Mouse (Mus musculus) right cerebral cortex, adult 2 months (tissue): ENCODE results near the gene Ctdsp2.

Experiments
- DNase-seq, 2 experiments: peaks; one replicate each; pipeline ENCODE4 v3.0.0; 2021 to 2022; ENCODE audit warnings: low spot score in 2 of 2

The Ctdsp2 gene

GRCm38 (mm10) chr10:126978277-126978994 is at the start of gene Ctdsp2:
Gene Ctdsp2 (plus strand): TSS chr10:126978717.
- DNase-seq = peak; percentile 99 to 100

- peak in 1 of 2 experiments; percentile 64 for DNase-seq
Observed at GRCm38 (mm10) chr10:126928819-126929206, 49.7 kb upstream of the Ctdsp2 start.

GRCm38 (mm10) chr10:126929543-126929942 is 49.0 kb upstream of the Ctdsp2 start:
- DNase-seq = no peak

GRCm38 (mm10) chr10:126930270-126931121 is 48.0 kb upstream of the Ctdsp2 start:
- DNase-seq = no peak

- no peak for DNase-seq
Observed at GRCm38 (mm10) chr10:126931123-126931759, 47.3 kb upstream of the Ctdsp2 start.

GRCm38 (mm10) chr10:126931760-126932139 is 46.8 kb upstream of the Ctdsp2 start:
- DNase-seq = no peak

GRCm38 (mm10) chr10:126934561-126934960 is 44.0 kb upstream of the Ctdsp2 start:
- no peak for DNase-seq

DNA sequence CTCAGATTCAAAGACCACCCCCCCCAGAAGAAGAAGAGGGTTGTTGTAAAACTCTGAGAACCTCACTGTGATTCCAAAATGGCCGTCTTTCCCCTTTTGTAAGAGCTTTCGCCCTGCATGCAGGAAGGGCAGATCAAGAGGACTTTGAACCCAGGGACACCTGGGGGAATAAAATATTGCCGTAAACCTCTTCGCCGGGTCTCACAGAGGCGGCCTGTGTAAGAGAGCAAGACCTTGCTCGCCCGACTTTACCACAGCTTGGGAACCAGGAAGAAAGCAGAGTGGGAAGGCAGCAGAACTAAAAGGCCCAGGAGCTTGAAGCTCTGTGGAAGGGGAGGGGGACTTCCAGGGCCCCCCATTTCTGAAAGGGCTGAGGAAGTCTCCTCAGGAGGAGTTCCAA is 43.4 kb upstream of the Ctdsp2 start:
- no peak for DNase-seq

DNA sequence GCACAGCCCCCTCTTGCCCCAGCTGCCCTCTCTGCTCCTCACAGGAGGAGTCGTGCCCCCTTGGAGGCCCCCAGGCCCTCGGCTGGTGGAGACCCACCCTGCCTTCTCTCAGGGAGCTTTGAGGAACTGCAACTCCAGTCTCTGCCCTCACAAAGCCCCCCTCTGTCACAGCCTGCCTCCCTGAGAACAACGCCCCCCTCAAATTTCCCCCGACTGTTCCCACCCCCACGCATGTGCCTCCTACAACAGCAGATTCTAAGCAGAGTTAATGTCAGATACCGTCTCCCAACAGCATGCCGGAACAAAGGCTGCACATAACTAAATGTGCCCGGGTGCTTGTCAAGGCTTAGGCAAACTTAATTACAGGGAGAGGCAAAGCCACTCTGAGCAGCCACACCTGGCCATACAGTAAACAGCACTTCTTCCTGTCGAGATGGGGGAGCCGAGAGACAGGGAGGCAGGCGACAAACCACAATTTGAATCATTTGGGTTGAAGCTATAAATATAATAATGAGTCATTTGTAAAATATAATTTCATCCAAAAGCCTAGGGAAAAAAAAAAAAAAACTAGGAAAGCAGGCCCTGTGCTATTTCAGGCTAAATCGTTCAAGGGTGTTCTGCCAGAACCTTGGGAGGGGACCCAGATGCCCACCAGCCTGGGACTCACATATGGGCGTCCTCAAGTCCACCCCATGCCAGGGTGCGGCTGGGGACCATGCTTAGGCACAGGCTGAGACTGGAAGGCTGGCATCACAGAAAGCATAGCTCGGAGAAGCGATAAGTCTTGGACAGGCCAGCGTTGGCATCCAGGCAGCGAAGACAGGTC is 42.7 kb upstream of the Ctdsp2 start:
- DNase-seq = peak; percentile 65 to 71

DNA sequence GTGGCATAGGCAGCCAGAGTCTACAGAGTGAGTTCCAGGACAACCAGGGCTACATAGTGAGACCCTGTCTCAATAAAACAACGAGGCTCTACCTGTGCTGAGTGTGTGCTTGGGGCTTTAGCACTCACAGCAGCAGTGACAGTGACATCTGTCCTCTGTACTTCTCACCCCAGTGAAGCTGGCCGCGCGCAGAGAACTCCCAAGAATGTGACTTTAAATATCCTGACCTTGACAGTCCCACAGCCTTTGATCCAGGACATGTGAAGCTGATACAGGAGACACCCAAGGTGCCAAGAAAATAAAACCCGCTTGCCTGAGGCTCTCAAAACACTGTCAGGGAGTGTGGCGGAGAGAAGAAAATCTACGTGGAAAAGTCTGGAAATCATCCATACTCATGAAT is 37.6 kb upstream of the Ctdsp2 start:
- DNase-seq = no peak

GRCm38 (mm10) chr10:126945531-126945930 is 33.0 kb upstream of the Ctdsp2 start:
- no peak for DNase-seq

DNA sequence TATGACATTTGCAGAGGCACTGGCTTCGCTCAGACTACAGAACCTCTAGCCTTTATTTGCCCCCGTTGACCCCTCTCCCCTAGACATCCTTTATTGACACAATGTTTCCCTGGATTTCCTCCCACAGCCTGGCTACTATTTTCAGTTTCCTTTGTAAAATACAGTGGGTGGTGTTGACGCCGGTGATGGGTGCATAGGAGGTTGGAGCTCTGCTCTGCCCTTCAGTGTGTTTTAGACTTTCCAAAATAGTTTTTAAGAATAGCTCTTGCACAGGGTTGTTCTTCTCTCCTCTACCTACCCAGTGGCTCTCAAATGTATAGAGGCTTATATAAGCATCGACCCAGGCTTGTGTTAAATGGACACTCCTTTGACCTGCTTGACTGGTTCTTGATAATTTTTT is 28.7 kb upstream of the Ctdsp2 start:
- DNase-seq = no peak

GRCm38 (mm10) chr10:126950572-126950971 is 27.9 kb upstream of the Ctdsp2 start:
- no peak for DNase-seq

- DNase-seq = no peak
Observed at GRCm38 (mm10) chr10:126952375-126952774, 26.1 kb upstream of the Ctdsp2 start.

- DNase-seq = peak; percentile 49 to 55
Observed at GRCm38 (mm10) chr10:126953029-126953471, 25.5 kb upstream of the Ctdsp2 start.

DNA sequence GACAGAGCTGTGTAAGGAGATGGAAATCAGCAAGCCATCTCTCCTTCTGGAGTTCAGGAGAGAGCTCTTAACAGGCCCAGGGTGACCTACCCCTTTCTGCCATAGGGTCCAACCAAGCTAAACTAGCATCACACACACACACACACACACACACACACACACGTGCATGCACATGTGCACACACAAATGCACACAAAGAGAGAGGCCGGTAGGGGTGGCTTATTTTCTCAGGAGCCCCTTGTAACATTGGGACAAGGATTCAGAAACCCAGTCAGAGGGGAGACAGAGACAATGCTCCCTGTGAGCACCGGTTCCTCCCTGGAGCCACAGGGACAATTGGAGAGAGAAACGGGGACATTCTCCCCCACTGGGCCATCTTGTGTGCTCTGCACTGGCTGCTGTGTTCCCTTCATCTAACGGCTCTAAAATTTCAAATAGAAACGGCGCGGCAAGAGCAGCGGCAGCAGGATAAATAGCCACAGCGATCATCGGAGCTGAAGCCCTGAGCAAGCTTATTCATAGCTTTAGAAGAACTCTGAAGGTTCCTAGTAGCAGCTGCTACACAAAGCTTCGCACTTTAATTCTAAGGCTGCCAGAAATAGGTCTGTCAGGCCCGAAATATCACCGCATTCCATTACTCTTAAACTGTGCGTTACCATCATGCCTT is 21.7 kb upstream of the Ctdsp2 start:
- DNase-seq = no peak

- peak; percentile 65 to 73 for DNase-seq
Observed at GRCm38 (mm10) chr10:126957359-126958107, 21.0 kb upstream of the Ctdsp2 start.

DNA sequence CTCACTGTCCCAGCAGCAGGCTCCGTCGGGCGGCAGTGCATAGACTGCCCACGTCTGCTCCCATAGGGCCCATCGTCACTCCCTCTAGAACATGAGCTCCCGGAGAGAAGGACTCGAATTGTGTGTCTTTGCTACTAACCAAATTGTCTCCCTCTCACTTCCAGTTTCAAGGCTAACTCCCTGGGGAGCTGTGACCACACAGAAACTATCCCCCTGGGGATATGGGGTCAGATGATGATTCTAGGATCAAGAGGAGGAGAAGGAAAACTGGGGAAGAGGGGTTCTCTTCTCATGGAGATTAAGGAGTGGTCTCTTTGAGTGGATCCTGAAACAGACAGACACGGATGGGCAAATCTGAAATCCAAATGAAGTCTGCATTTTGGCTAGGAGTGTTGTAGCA is 18.0 kb upstream of the Ctdsp2 start:
- no peak for DNase-seq

GRCm38 (mm10) chr10:126961757-126962156 is 16.8 kb upstream of the Ctdsp2 start:
- DNase-seq = no peak

GRCm38 (mm10) chr10:126962271-126962965 is 16.1 kb upstream of the Ctdsp2 start:
- peak in 1 of 2 experiments; percentile 62 for DNase-seq
